8 mouse cellular contexts compared by ENCODE assay signal in the genomic region with DNA sequence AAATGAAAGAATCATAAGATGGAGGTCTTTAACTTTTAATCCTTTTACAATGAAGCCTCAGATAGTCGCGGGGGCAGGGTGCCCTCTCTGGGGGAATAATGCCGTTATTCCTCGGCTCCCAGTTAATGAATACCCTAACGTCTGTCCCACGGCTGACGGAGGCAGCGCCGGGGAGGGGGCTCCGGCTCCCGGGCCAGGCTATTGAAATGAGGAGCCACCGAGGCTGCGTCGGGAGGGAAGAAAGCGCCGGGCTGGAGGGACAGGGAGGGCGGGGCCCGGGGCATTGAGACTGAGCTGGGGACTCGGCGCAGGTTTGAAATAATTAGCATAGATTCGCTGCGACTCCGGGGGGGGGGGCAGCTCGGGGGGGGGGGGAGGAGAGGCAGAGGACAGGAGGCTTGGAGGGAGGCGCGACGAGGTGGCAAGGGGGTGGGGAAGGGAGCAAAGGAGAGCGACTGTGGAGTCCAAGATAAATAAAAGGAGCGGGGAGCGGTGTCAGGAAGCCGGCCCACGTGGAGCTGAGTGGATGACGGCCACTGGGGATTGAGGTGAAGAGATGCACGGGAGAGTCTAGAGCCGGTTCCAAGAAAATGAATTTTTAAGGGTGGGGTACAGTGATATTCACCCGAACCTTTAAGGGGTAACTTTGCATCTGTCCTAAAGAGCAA. TPM values are rescaled to one million over a fixed set of nuclear protein-coding genes. Genes with fewer than 3 reads are reported as not detected.
DNase-seq lines count a peak whose midpoint lies in the region; ATAC-seq and TF ChIP-seq lines count a peak whose summit lies in the region.

No protein-coding gene starts in this region.

- DNase-seq in lung, embryonic 14.5 days: peak; percentile 71
- no peak for DNase-seq in lung, postnatal 25 days (ENCODE audit: low spot score)
- peak; percentile 14 for DNase-seq in embryo, embryonic 11.5 days (ENCODE audit: low read depth, low spot score)
- DNase-seq in ovary, postnatal 10 days (ENCODE audit: low spot score): no peak
- no peak for DNase-seq in cerebellum, adult 8-10 months

- H3K36me3 ChIP-seq in lung, embryonic 14.5 days (ENCODE audit: insufficient read depth): no peaks in the 10 kb centered on the region
- H3K36me3 ChIP-seq in heart, embryonic 15.5 days: no peaks in the 10 kb centered on the region
- no peaks in the 10 kb centered on the region for H3K36me3 ChIP-seq in limb, embryonic 13.5 days
- H3K36me3 ChIP-seq in neural tube, embryonic 13.5 days: no peaks in the 10 kb centered on the region

- no peak for TF ChIP-seq CTCF in lung, embryonic 14.5 days (IDR thresholded peaks at IDR 0.05; ENCODE audit: low read depth)

- ATAC-seq in lung, embryonic 14.5 days (ENCODE audit: insufficient read depth): no peak
- no peak for ATAC-seq in heart, embryonic 15.5 days (replicated peaks; ENCODE audit: insufficient number of reproducible peaks, insufficient read depth, low FRiP score, low read depth)
- no peak; the same call in 1 of the 2 replicates for ATAC-seq in limb, embryonic 13.5 days (ENCODE audit: low FRiP score, low read depth)
- ATAC-seq in neural tube, embryonic 13.5 days (ENCODE audit: low read depth): 0 out of 2 replicates have a peak, but pooled peaks have one; percentile 4

- peak overlapping the region; percentile 84 for H3K4me2 ChIP-seq in lung, embryonic 14.5 days
- H3K4me2 ChIP-seq in heart, embryonic 15.5 days: peak overlapping the region; percentile 92
- H3K4me2 ChIP-seq in limb, embryonic 13.5 days (replicated peaks): peak overlapping the region; percentile 80
- H3K4me2 ChIP-seq in neural tube, embryonic 13.5 days: peak overlapping the region; percentile 96

- peaks cover 27% of the 10 kb centered on the region for H3K27me3 ChIP-seq in lung, embryonic 14.5 days (ENCODE audit: insufficient read depth, low read length)
- peaks cover 13% of the 10 kb centered on the region for H3K27me3 ChIP-seq in heart, embryonic 15.5 days
- H3K27me3 ChIP-seq in limb, embryonic 13.5 days: peaks cover 48% of the 10 kb centered on the region
- peaks cover 31% of the 10 kb centered on the region; the same call in 1 of the 2 replicates for H3K27me3 ChIP-seq in neural tube, embryonic 13.5 days

- H3K9ac ChIP-seq in lung, embryonic 14.5 days: peak overlapping the region; percentile 40; the same call in 1 of the 2 replicates
- peak overlapping the region; percentile 46; the same call in 1 of the 2 replicates for H3K9ac ChIP-seq in heart, embryonic 15.5 days
- H3K9ac ChIP-seq in limb, embryonic 13.5 days: peak overlapping the region; percentile 59
- H3K9ac ChIP-seq in neural tube, embryonic 13.5 days: peak overlapping the region; percentile 58

- peak overlapping the region; percentile 57 for H3K4me3 ChIP-seq in lung, embryonic 14.5 days (ENCODE audit: low read depth, low read length)
- peak overlapping the region; percentile 52 for H3K4me3 ChIP-seq in heart, embryonic 15.5 days
- peak overlapping the region; percentile 49 for H3K4me3 ChIP-seq in limb, embryonic 13.5 days
- peak overlapping the region; percentile 40 for H3K4me3 ChIP-seq in neural tube, embryonic 13.5 days

- WGBS in lung, embryonic 14.5 days: under 1% methylated on average over 30 of the region's 36 CpGs
- 1% methylated on average over 32 of the region's 36 CpGs for WGBS in heart, embryonic 15.5 days
- 1% methylated on average over 32 of the region's 36 CpGs for WGBS in limb, embryonic 13.5 days
- under 1% methylated on average over 30 of the region's 36 CpGs for WGBS in neural tube, embryonic 13.5 days

- H3K9me3 ChIP-seq in lung, embryonic 14.5 days (ENCODE audit: low read depth, low read length): no peaks in the 10 kb centered on the region
- H3K9me3 ChIP-seq in heart, embryonic 15.5 days (replicated peaks): no peaks in the 10 kb centered on the region
- H3K9me3 ChIP-seq in limb, embryonic 13.5 days: no peaks in the 10 kb centered on the region
- H3K9me3 ChIP-seq in neural tube, embryonic 13.5 days: no peaks in the 10 kb centered on the region

- H3K4me1 ChIP-seq in lung, embryonic 14.5 days (ENCODE audit: insufficient read depth): peaks cover 12% of the 10 kb centered on the region
- H3K4me1 ChIP-seq in heart, embryonic 15.5 days (replicated peaks): peaks cover 36% of the 10 kb centered on the region
- peaks cover 27% of the 10 kb centered on the region for H3K4me1 ChIP-seq in limb, embryonic 13.5 days
- H3K4me1 ChIP-seq in neural tube, embryonic 13.5 days (replicated peaks): peaks cover 36% of the 10 kb centered on the region

- peak overlapping the region; percentile 67; the same call in 1 of the 2 replicates for H3K27ac ChIP-seq in lung, embryonic 14.5 days (ENCODE audit: low read depth)
- peak overlapping the region; percentile 70 for H3K27ac ChIP-seq in heart, embryonic 15.5 days
- peak overlapping the region; percentile 73; the same call in 1 of the 2 replicates for H3K27ac ChIP-seq in limb, embryonic 13.5 days
- H3K27ac ChIP-seq in neural tube, embryonic 13.5 days (replicated peaks): peak overlapping the region; percentile 29

RNA-seq across cellular contexts. Expression of a gene that starts 2.9 kb away (rescaled TPM):
- 2.8 and 2.9 TPM in 2 replicates for polyA plus RNA-seq in lung, embryonic 14.5 days (2014; fragmentation: Nextera tagmentation; extraction: Ambion mirVana)
- 0.24 and 0.42 TPM in 2 replicates for polyA plus RNA-seq in heart, embryonic 15.5 days (2015; fragmentation: Nextera tagmentation; extraction: Ambion mirVana)
- polyA plus RNA-seq in limb, embryonic 13.5 days (2015; fragmentation: Nextera tagmentation; extraction: Ambion mirVana): 8.5 and 9.7 TPM in 2 replicates
- polyA plus RNA-seq in neural tube, embryonic 13.5 days (2015; fragmentation: Nextera tagmentation; extraction: Ambion mirVana): 2.6 and 3.4 TPM in 2 replicates

Comparison
In these comparisons a context has a peak if more than half of its experiments do, and no peak if none do; other contexts are left out.
1. DNase-seq: peak in lung, embryonic 14.5 days (single experiment) and embryo, embryonic 11.5 days (single experiment); none in lung, postnatal 25 days (single experiment), ovary, postnatal 10 days (single experiment) and cerebellum, adult 8-10 months (single experiment).
2. Peak in every context shown above with its lines, with median percentiles within 50 percentile points of each other: H3K27ac ChIP-seq, H3K4me2 ChIP-seq, H3K4me3 ChIP-seq and H3K9ac ChIP-seq.